Mouse (Mus musculus) lung, postnatal 0 days (tissue): ENCODE results near the gene Recql5.

Source experiments
- CTCF ChIP-seq: IDR thresholded peaks from 2 replicates; pipeline ENCODE4 v1.5.1; 2016; ENCODE audit warnings: antibody characterized with exemption, mild to moderate bottlenecking
- EP300 ChIP-seq: IDR thresholded peaks from 2 replicates; pipeline ENCODE4 v1.6.1; 2016; ENCODE audit warnings: antibody characterized with exemption, mild to moderate bottlenecking, control low read depth

- TF ChIP-seq CTCF: 0 out of 2 replicates have a peak, but pooled peaks have one; percentile 25
- no peak for TF ChIP-seq EP300
Measured at GRCm38 (mm10) chr11:115845819-115846218, 87.5 kb downstream of the Recql5 start.
